Mouse (Mus musculus) olfactory bulb, adult 2 months (tissue): ENCODE results near the gene Cenpx. TPM values are rescaled to one million over a fixed set of nuclear protein-coding genes. Genes with fewer than 3 reads are reported as not detected.

Experiments used
- H3K27ac ChIP-seq: fragments of 200-500 bp; 2 replicates; pipeline ENCODE4 v1.5.1; 2012; ENCODE audit warnings: low read depth, low read length; ENCODE audit not compliant: insufficient read depth
- H3K4me1 ChIP-seq: fragments of 200-500 bp; 2 replicates; pipeline ENCODE4 v1.6.1; 2012; ENCODE audit warnings: low read length; ENCODE audit not compliant: control insufficient read depth, insufficient read depth
- H3K4me3 ChIP-seq: fragments of 200-500 bp; 2 replicates; pipeline ENCODE4 v1.5.1; 2012; ENCODE audit warnings: mild to moderate bottlenecking, low read depth, low read length, moderate library complexity; ENCODE audit not compliant: insufficient read depth
- CTCF ChIP-seq: fragments of 200-500 bp; IDR thresholded peaks from 2 replicates; pipeline ENCODE4 v1.5.1; 2012; ENCODE audit warnings: low read depth, mild to moderate bottlenecking, low read length, moderate library complexity; ENCODE audit not compliant: insufficient read depth
- POLR2A ChIP-seq: fragments of 200-500 bp; IDR thresholded peaks from 2 replicates; pipeline ENCODE4 v1.6.1; 2012; ENCODE audit warnings: mild to moderate bottlenecking, low read depth, low read length, moderate library complexity; ENCODE audit not compliant: insufficient read depth
- WGBS: fragments of 180-500 bp; shearing (Covaris S2); methylation state at CpG from one replicate; pipeline ENCODE4 v1.1.7; 2018; 5-methylcytosine and 5-hydroxymethylcytosine counted together
- polyA plus RNA-seq: library from polyadenylated mRNA; stranded (reverse); fragments of >200 nt; gene quantifications from 2 replicates; pipeline ENCODE4 v1.2.4, GENCODE M21; 2012; ENCODE audit warnings: low replicate concordance; ENCODE audit not compliant: missing spikeins, insufficient read depth, insufficient read length

Cenpx gene
- polyA plus RNA-seq, 1 experiment, result not detected

- no peak overlapping the region for H3K27ac ChIP-seq
- 32% methylated on average over 12 of the region's 12 CpGs for WGBS
- TF ChIP-seq CTCF (no peak), POLR2A (no peak)
- peaks cover 12% of the 10 kb centered on the region for H3K4me1 ChIP-seq
- H3K4me3 ChIP-seq, result peak overlapping the region; percentile 85
These were observed 39.9 kb downstream of the Cenpx start for GRCm38 (mm10) chr11:120673594-120674122.

- peak; percentile 54; the same call in 1 of the 2 replicates for TF ChIP-seq POLR2A
- TF ChIP-seq CTCF, result no peak
- peak within 1 kb of the TSS; percentile 85 for H3K4me3 ChIP-seq
- WGBS, result 1% methylated on average over 83 of the region's 83 CpGs
- H3K4me1 ChIP-seq, result peaks cover 12% of the 10 kb centered on the region
- 0 out of 2 replicates have a peak within 1 kb of the TSS, but pooled peaks have one; percentile 19 for H3K27ac ChIP-seq
These were observed 40.6 kb downstream of the Cenpx start, which contains the start of gene Aspscr1 for GRCm38 (mm10) chr11:120672687-120673593. TSS of gene Aspscr1 (plus strand) at chr11:120672973.

- WGBS, result 17% methylated on average over 3 of the region's 3 CpGs
These were observed 46.9 kb downstream of the Cenpx start for GRCm38 (mm10) chr11:120666617-120667016.

GRCm38 (mm10) chr11:120665406-120665805 lies 48.1 kb downstream of the Cenpx start:
- Histone ChIP-seq H3K4me1 (peaks cover 8% of the 10 kb centered on the region), H3K4me3 (no peak overlapping the region), H3K27ac (no peak overlapping the region)
- TF ChIP-seq CTCF (no peak), POLR2A (no peak)
- 88% methylated on average over 3 of the region's 3 CpGs for WGBS

More at GRCm38 (mm10) chr11:120666617-120667016, 46.9 kb downstream of the Cenpx start:
- no peaks in the 10 kb centered on the region for H3K4me1 ChIP-seq
- no peak overlapping the region for H3K27ac ChIP-seq
- H3K4me3 ChIP-seq, result no peak overlapping the region
- no peak for TF ChIP-seq CTCF
- TF ChIP-seq POLR2A, result no peak

- no peak overlapping the region for H3K27ac ChIP-seq
- H3K4me1 ChIP-seq, result peaks cover 23% of the 10 kb centered on the region
- 75% methylated on average over 5 of the region's 5 CpGs for WGBS
- TF ChIP-seq CTCF (no peak), POLR2A (no peak)
- H3K4me3 ChIP-seq, result no peak overlapping the region
These were observed 49.8 kb downstream of the Cenpx start for GRCm38 (mm10) chr11:120663714-120664113.

- TF ChIP-seq POLR2A (no peak), CTCF (no peak)
- WGBS, result 42% methylated on average over 6 of the region's 6 CpGs
- no peak overlapping the region for H3K4me3 ChIP-seq
- H3K27ac ChIP-seq, result no peak overlapping the region
- H3K4me1 ChIP-seq, result peaks cover 26% of the 10 kb centered on the region
These were observed 50.8 kb downstream of the Cenpx start for GRCm38 (mm10) chr11:120662759-120663158.

GRCm38 (mm10) chr11:120661076-120661460 lies 52.5 kb downstream of the Cenpx start, which contains the start of gene Notum:
TSS of gene Notum (minus strand) at chr11:120661175.
- WGBS, result under 1% methylated on average over 35 of the region's 35 CpGs
- Histone ChIP-seq H3K27ac (no peak within 1 kb of the TSS), H3K4me3 (peak within 1 kb of the TSS; percentile 40), H3K4me1 (peaks cover 26% of the 10 kb centered on the region)
- TF ChIP-seq CTCF (no peak), POLR2A (no peak)

Other genes with a start within 250 kb of the Cenpx start
- gene Arl16, start 246.1 kb downstream of the Cenpx start, polyA plus RNA-seq, result not detected in 2 replicates
- gene Mrpl12, start 229.1 kb downstream of the Cenpx start, polyA plus RNA-seq, result not detected in 2 replicates
- not detected in 2 replicates for gene Slc25a10, start 221.9 kb downstream of the Cenpx start, polyA plus RNA-seq
- not detected in 2 replicates for gene Gcgr, start 183.0 kb downstream of the Cenpx start, polyA plus RNA-seq
- gene Mcrip1, start 164.0 kb downstream of the Cenpx start, polyA plus RNA-seq, result not detected in 2 replicates
- gene Ppp1r27, start 162.6 kb downstream of the Cenpx start, polyA plus RNA-seq, result not detected in 2 replicates
- gene P4hb, start 140.5 kb downstream of the Cenpx start, polyA plus RNA-seq, result 309 TPM in 1 of 2 replicates, not detected in the other
- 143 TPM in 1 of 2 replicates, not detected in the other for gene Arhgdia, start 132.1 kb downstream of the Cenpx start, polyA plus RNA-seq
- not detected in 2 replicates for gene Alyref, start 115.4 kb downstream of the Cenpx start, polyA plus RNA-seq
- gene Anapc11, start 115.3 kb downstream of the Cenpx start, polyA plus RNA-seq, result not detected in 2 replicates
- gene Npb, start 105.3 kb downstream of the Cenpx start, polyA plus RNA-seq, result not detected in 2 replicates
- not detected in 2 replicates for gene Pcyt2, start 95.8 kb downstream of the Cenpx start, polyA plus RNA-seq
- not detected in 2 replicates for gene Sirt7, start 88.5 kb downstream of the Cenpx start, polyA plus RNA-seq
- 234 TPM in 1 of 2 replicates, not detected in the other for gene Mafg, start 80.1 kb downstream of the Cenpx start, polyA plus RNA-seq
- not detected in 2 replicates for gene Pycr1, start 70.0 kb downstream of the Cenpx start, polyA plus RNA-seq
- not detected in 2 replicates for gene Myadml2, start 65.6 kb downstream of the Cenpx start, polyA plus RNA-seq
- not detected in 2 replicates for gene Notum, start 52.6 kb downstream of the Cenpx start, polyA plus RNA-seq
- gene Aspscr1, start 40.8 kb downstream of the Cenpx start, polyA plus RNA-seq, result not detected in 2 replicates
- gene Lrrc45, start 187 bp upstream of the Cenpx start, polyA plus RNA-seq, result not detected in 2 replicates
- not detected in 2 replicates for gene Rac3, start 7.7 kb upstream of the Cenpx start, polyA plus RNA-seq
- gene Dcxr, start 13.5 kb upstream of the Cenpx start, polyA plus RNA-seq, result not detected in 2 replicates
- gene Cbr2, start 18.4 kb upstream of the Cenpx start, polyA plus RNA-seq, result not detected in 2 replicates
- not detected in 2 replicates for gene Hmga1b, start 49.1 kb upstream of the Cenpx start, polyA plus RNA-seq
- gene Rfng, start 70.5 kb upstream of the Cenpx start, polyA plus RNA-seq, result not detected in 2 replicates
- not detected in 2 replicates for gene Gps1, start 70.5 kb upstream of the Cenpx start, polyA plus RNA-seq
- not detected in 2 replicates for gene Dus1l, start 82.7 kb upstream of the Cenpx start, polyA plus RNA-seq
- gene Fasn, start 110.8 kb upstream of the Cenpx start, polyA plus RNA-seq, result not detected in 2 replicates
- gene Ccdc57, start 219.1 kb upstream of the Cenpx start, polyA plus RNA-seq, result not detected in 2 replicates
- gene Slc16a3, start 234.7 kb upstream of the Cenpx start, polyA plus RNA-seq, result not detected in 2 replicates